Mouse (Mus musculus): ENCODE data around the gene Vkorc1. TPM values are rescaled to one million over a fixed set of nuclear protein-coding genes. Genes with fewer than 3 reads are reported as not detected.
A peak's percentile ranks its signal among the peaks of the same experiment; 100 is the strongest.

Gene Vkorc1
- total and polyA plus RNA-seq, 3 experiments = 0.25 TPM; not detected in 2

GRCm38 (mm10) chr7:127876467-127877348 lies 18.7 kb downstream of the Vkorc1 start, which contains the start of gene Zfp668 (continued):
- TF ChIP-seq UBTF (IDR thresholded peaks at IDR 0.05; ENCODE audit: low read depth, low read length) (no peak), EP300 (IDR thresholded peaks at IDR 0.05; ENCODE audit: low read length) (no peak), POLR2A (IDR thresholded peaks at IDR 0.05; ENCODE audit: low read depth, low read length) (peak; percentile 67), MAZ (IDR thresholded peaks at IDR 0.05; ENCODE audit: low read depth, low read length) (no peak), ZC3H11A (IDR thresholded peaks at IDR 0.05; ENCODE audit: low read depth, low read length) (no peak), ZNF384 (IDR thresholded peaks at IDR 0.05; ENCODE audit: low read depth, low read length) (no peak), ETS1 (conservative IDR thresholded peaks at IDR 0.05; ENCODE audit: low read depth, low read length) (no peak), TBP (conservative IDR thresholded peaks at IDR 0.05; ENCODE audit: low read depth, low read length) (peak; percentile 53; the same call in 1 of the 2 replicates), MEF2A (IDR thresholded peaks at IDR 0.05; ENCODE audit: borderline replicate concordance, low read depth, low read length) (0 out of 2 replicates have a peak, but pooled peaks have one; percentile 55), RAD21 (IDR thresholded peaks at IDR 0.05; ENCODE audit: low read depth, low read length) (no peak), SMC3 (IDR thresholded peaks at IDR 0.05; ENCODE audit: low read depth, low read length) (no peak), ELF1 (IDR thresholded peaks at IDR 0.05; ENCODE audit: low read depth, low read length) (peak; percentile 99), ZMIZ1 (IDR thresholded peaks at IDR 0.05; ENCODE audit: low read depth, low read length) (peak; percentile 56), USF2 (conservative IDR thresholded peaks at IDR 0.05; ENCODE audit: low read depth, low read length) (no peak), CTCF (conservative IDR thresholded peaks at IDR 0.05 in 1 of 2, IDR thresholded peaks at IDR 0.05 in 1 of 2; ENCODE audit: low read depth in 2 of 2, low read length in 2 of 2) (no peak), POLR2AphosphoS2 (IDR thresholded peaks at IDR 0.05; ENCODE audit: low read depth, low read length) (peak; percentile 71; the same call in 1 of the 2 replicates), RCOR1 (conservative IDR thresholded peaks at IDR 0.05; ENCODE audit: low read depth, low read length) (0 out of 2 replicates have a peak, but pooled peaks have one; percentile 32)

- no peaks in the 10 kb centered on the region for H3K27me3 ChIP-seq (replicated peaks)
- peaks cover 27% of the 10 kb centered on the region for H3K79me2 ChIP-seq (replicated peaks; ENCODE audit: control insufficient read depth, extremely low read depth, insufficient read depth, poor library complexity, severe bottlenecking)
- H3K4me3 ChIP-seq (replicated peaks in 1 of 3; ENCODE audit: low read depth in 2 of 3, low read length in 2 of 3, poor library complexity in 1 of 3) = peak within 1 kb of the TSS; percentile 66 to 99 (median 98)
- peak within 1 kb of the TSS; percentile 95 for H3K4me2 ChIP-seq (ENCODE audit: insufficient read depth, low read depth, poor library complexity, severe bottlenecking)
- DNase-seq (ENCODE audit: extremely low read depth) = peak; percentile 79
- dilution Hi-C loops (cut with MboI; ENCODE audit: extremely low pct_ligation_motif_present, extremely low pct_unique_long_range_greater_than_20kb, low sequenced_read_pairs) = no loop called here
- H3K27ac ChIP-seq (ENCODE audit: insufficient read depth, low read depth) = peak within 1 kb of the TSS; percentile 78
- in situ Hi-C loops (cut with MboI; ENCODE audit: low pct_ligation_motif_present, low pct_unique_long_range_greater_than_20kb, low sequenced_read_pairs) = no loop called here
- H3K4me1 ChIP-seq (ENCODE audit: control insufficient read depth in 1 of 2, insufficient read depth in 2 of 2) = peaks cover 6 to 33% of the 10 kb centered on the region in 2 experiments
- H3K9me3 ChIP-seq (replicated peaks; ENCODE audit: low read length) = peaks cover 28% of the 10 kb centered on the region
- no peak; the same call in 1 of the 2 replicates for TF ChIP-seq MEF2A (IDR thresholded peaks at IDR 0.05; ENCODE audit: borderline replicate concordance, low read depth, low read length)
- no peak for TF ChIP-seq SMC3 (IDR thresholded peaks at IDR 0.05; ENCODE audit: low read depth, low read length)
- peak; percentile 86 for TF ChIP-seq ELF1 (IDR thresholded peaks at IDR 0.05; ENCODE audit: low read depth, low read length)
- 0 out of 2 replicates have a peak, but pooled peaks have one; percentile 41 for TF ChIP-seq MXI1 (IDR thresholded peaks at IDR 0.05; ENCODE audit: low read depth, low read length)
- no peak for TF ChIP-seq MAZ (IDR thresholded peaks at IDR 0.05; ENCODE audit: low read depth, low read length)
- TF ChIP-seq POLR2A (IDR thresholded peaks at IDR 0.05; ENCODE audit: low read depth, low read length) = peak; percentile 44
- 0 out of 2 replicates have a peak, but pooled peaks have one; percentile 10 for TF ChIP-seq MAX (IDR thresholded peaks at IDR 0.05; ENCODE audit: low read length)
- 0 out of 2 replicates have a peak, but pooled peaks have one; percentile 21 for TF ChIP-seq E2F4 (IDR thresholded peaks at IDR 0.05; ENCODE audit: insufficient replicate concordance, low read depth, low read length)
- TF ChIP-seq SIN3A (IDR thresholded peaks at IDR 0.05; ENCODE audit: low read length) = peak; percentile 32; the same call in 1 of the 2 replicates
- no peak for TF ChIP-seq KAT2A (IDR thresholded peaks at IDR 0.05; ENCODE audit: insufficient replicate concordance, low read length)
- TF ChIP-seq TBP (conservative IDR thresholded peaks at IDR 0.05; ENCODE audit: low read depth, low read length) = 0 out of 2 replicates have a peak, but pooled peaks have one; percentile 9
- no peak for TF ChIP-seq JUN (IDR thresholded peaks at IDR 0.05; ENCODE audit: insufficient read depth, low read depth, low read length)
- TF ChIP-seq ZMIZ1 (IDR thresholded peaks at IDR 0.05; ENCODE audit: low read depth, low read length) = peak; percentile 62
- TF ChIP-seq HCFC1 (IDR thresholded peaks at IDR 0.05; ENCODE audit: low read depth, low read length) = peak; percentile 72
- peak; percentile 51; the same call in 1 of the 2 replicates for TF ChIP-seq NELFE (IDR thresholded peaks at IDR 0.05; ENCODE audit: low read depth, low read length)
- H3K9ac ChIP-seq (ENCODE audit: insufficient read depth, low read depth) = peak within 1 kb of the TSS; percentile 87
- H3K36me3 ChIP-seq (replicated peaks in 1 of 2; ENCODE audit: control insufficient read depth in 1 of 2, insufficient read depth in 1 of 2, low read length in 1 of 2) = peaks cover 28 to 50% of the 10 kb centered on the region in 2 experiments
These were observed 19.4 kb downstream of the Vkorc1 start, which contains the start of gene Zfp646 for GRCm38 (mm10) chr7:127876041-127876466. Zfp646 (plus strand) TSS chr7:127876221.

Measured in CH12.LX (cell line).